Mouse (Mus musculus): ENCODE results near the gene Zfp114. TPM values are rescaled to one million over a fixed set of nuclear protein-coding genes. Genes with fewer than 3 reads are reported as not detected.
A peak's percentile ranks its signal among the peaks of the same experiment; 100 is the strongest.

Zfp114 gene
- 1.6 and 2.0 TPM in 2 replicates for polyA plus RNA-seq (2012; rRNA removed)

GRCm38 (mm10) chr7:24174618-24175336 lies at the start of gene Zfp114:
Gene Zfp114, plus strand, starts transcription at chr7:24175060.
- TF ChIP-seq CTCF (IDR thresholded peaks at IDR 0.05; ENCODE audit: extremely low read depth, insufficient read depth, low read length) (no peak), POLR2A (IDR thresholded peaks at IDR 0.05; ENCODE audit: extremely low read depth, insufficient read depth, low read length) (peak; percentile 55)
- peak within 1 kb of the TSS; percentile 67 for H3K4me3 ChIP-seq (ENCODE audit: insufficient read depth, low read length)
- H3K27ac ChIP-seq (ENCODE audit: insufficient read depth, low read length): 0 out of 2 replicates have a peak within 1 kb of the TSS, but pooled peaks have one; percentile 66
- H3K4me1 ChIP-seq (ENCODE audit: control insufficient read depth, insufficient read depth, low read length): no peaks in the 10 kb centered on the region

- no peak overlapping the region for H3K27ac ChIP-seq (ENCODE audit: insufficient read depth, low read length)
- H3K4me3 ChIP-seq (ENCODE audit: insufficient read depth, low read length): peak overlapping the region; percentile 85
- no peak for TF ChIP-seq POLR2A (IDR thresholded peaks at IDR 0.05; ENCODE audit: extremely low read depth, insufficient read depth, low read length)
- TF ChIP-seq CTCF (IDR thresholded peaks at IDR 0.05; ENCODE audit: extremely low read depth, insufficient read depth, low read length): no peak
- H3K4me1 ChIP-seq (ENCODE audit: control insufficient read depth, insufficient read depth, low read length): peaks cover 3% of the 10 kb centered on the region; the same call in 1 of the 2 replicates
Measured at GRCm38 (mm10) chr7:24133425-24133995, 41.4 kb upstream of the Zfp114 start.

- peaks cover 3% of the 10 kb centered on the region; the same call in 1 of the 2 replicates for H3K4me1 ChIP-seq (ENCODE audit: control insufficient read depth, insufficient read depth, low read length)
- peak within 1 kb of the TSS; percentile 85 for H3K4me3 ChIP-seq (ENCODE audit: insufficient read depth, low read length)
- no peak for TF ChIP-seq CTCF (IDR thresholded peaks at IDR 0.05; ENCODE audit: extremely low read depth, insufficient read depth, low read length)
- TF ChIP-seq POLR2A (IDR thresholded peaks at IDR 0.05; ENCODE audit: extremely low read depth, insufficient read depth, low read length): peak; percentile 93
- no peak within 1 kb of the TSS for H3K27ac ChIP-seq (ENCODE audit: insufficient read depth, low read length)
Measured at GRCm38 (mm10) chr7:24133996-24134828, 40.6 kb upstream of the Zfp114 start, which contains the start of gene Zfp235. Gene Zfp235, plus strand, starts transcription at chr7:24134169.

- Histone ChIP-seq H3K4me1 (ENCODE audit: control insufficient read depth, insufficient read depth, low read length) (no peaks in the 10 kb centered on the region), H3K27ac (ENCODE audit: insufficient read depth, low read length) (no peak overlapping the region), H3K4me3 (ENCODE audit: insufficient read depth, low read length) (no peak overlapping the region)
- no peak for TF ChIP-seq POLR2A (IDR thresholded peaks at IDR 0.05; ENCODE audit: extremely low read depth, insufficient read depth, low read length)
Measured at GRCm38 (mm10) chr7:24142566-24142965, 32.3 kb upstream of the Zfp114 start.

- TF ChIP-seq POLR2A (IDR thresholded peaks at IDR 0.05; ENCODE audit: extremely low read depth, insufficient read depth, low read length): no peak
- TF ChIP-seq CTCF (IDR thresholded peaks at IDR 0.05; ENCODE audit: extremely low read depth, insufficient read depth, low read length): no peak
- no peaks in the 10 kb centered on the region for H3K4me1 ChIP-seq (ENCODE audit: control insufficient read depth, insufficient read depth, low read length)
- H3K4me3 ChIP-seq (ENCODE audit: insufficient read depth, low read length): no peak overlapping the region
- H3K27ac ChIP-seq (ENCODE audit: insufficient read depth, low read length): no peak overlapping the region
Measured at GRCm38 (mm10) chr7:24153272-24153671, 21.6 kb upstream of the Zfp114 start.

DNA sequence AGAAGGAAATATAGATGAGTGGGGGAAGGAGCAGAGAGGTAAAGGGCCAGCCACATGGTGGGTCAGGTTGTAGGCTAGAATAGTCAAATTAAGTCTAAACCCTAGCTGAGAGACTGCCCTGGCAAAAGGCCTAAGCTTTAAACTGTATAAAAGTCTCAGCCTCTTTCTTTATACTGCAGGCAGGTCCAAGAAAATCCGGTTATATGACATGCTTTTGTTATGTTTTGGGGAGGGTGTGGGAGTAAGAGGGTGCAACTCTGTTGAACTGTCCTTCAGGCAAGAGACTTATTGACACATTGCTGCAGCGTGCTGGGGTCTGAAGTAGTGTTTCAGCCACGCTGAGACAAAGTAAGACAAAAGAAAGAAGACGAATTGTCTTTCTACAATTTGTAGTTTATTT lies 2.7 kb upstream of the Zfp114 start:
- no peaks in the 10 kb centered on the region for H3K4me1 ChIP-seq (ENCODE audit: control insufficient read depth, insufficient read depth, low read length)
- H3K27ac ChIP-seq (ENCODE audit: insufficient read depth, low read length): no peak overlapping the region
- H3K4me3 ChIP-seq (ENCODE audit: insufficient read depth, low read length): no peak overlapping the region
- TF ChIP-seq POLR2A (IDR thresholded peaks at IDR 0.05; ENCODE audit: extremely low read depth, insufficient read depth, low read length) (no peak), CTCF (IDR thresholded peaks at IDR 0.05; ENCODE audit: extremely low read depth, insufficient read depth, low read length) (no peak)

DNA sequence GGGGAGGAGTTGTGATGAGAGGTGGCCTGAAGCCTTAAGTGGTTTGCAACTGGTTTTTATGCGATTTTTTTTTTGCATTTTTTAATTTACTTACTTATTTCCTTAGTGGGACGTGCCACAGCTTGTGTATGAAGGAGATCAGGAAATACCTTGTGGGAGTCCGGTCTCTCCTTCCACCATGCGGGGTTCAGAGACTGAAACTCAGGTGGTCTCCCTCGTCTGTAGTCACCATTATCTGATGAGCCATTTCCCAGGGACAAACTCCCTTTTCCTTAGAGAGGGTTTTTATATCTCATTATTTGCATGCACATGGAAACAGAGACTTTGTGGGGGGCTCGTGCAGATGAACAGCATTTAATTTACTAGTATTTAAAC lies 464 bp downstream of the Zfp114 start:
- TF ChIP-seq POLR2A (IDR thresholded peaks at IDR 0.05; ENCODE audit: extremely low read depth, insufficient read depth, low read length) (no peak), CTCF (IDR thresholded peaks at IDR 0.05; ENCODE audit: extremely low read depth, insufficient read depth, low read length) (no peak)
- H3K27ac ChIP-seq (ENCODE audit: insufficient read depth, low read length): no peak overlapping the region

GRCm38 (mm10) chr7:24187611-24188010 lies 12.8 kb downstream of the Zfp114 start:
- Histone ChIP-seq H3K4me1 (ENCODE audit: control insufficient read depth, insufficient read depth, low read length) (no peaks in the 10 kb centered on the region), H3K4me3 (ENCODE audit: insufficient read depth, low read length) (no peak overlapping the region), H3K27ac (ENCODE audit: insufficient read depth, low read length) (no peak overlapping the region)
- no peak for TF ChIP-seq CTCF (IDR thresholded peaks at IDR 0.05; ENCODE audit: extremely low read depth, insufficient read depth, low read length)
- TF ChIP-seq POLR2A (IDR thresholded peaks at IDR 0.05; ENCODE audit: extremely low read depth, insufficient read depth, low read length): no peak

More for the DNA sequence above, 464 bp downstream of the Zfp114 start:
- peak overlapping the region; percentile 67 for H3K4me3 ChIP-seq (ENCODE audit: insufficient read depth, low read length)
- no peaks in the 10 kb centered on the region for H3K4me1 ChIP-seq (ENCODE audit: control insufficient read depth, insufficient read depth, low read length)

DNA sequence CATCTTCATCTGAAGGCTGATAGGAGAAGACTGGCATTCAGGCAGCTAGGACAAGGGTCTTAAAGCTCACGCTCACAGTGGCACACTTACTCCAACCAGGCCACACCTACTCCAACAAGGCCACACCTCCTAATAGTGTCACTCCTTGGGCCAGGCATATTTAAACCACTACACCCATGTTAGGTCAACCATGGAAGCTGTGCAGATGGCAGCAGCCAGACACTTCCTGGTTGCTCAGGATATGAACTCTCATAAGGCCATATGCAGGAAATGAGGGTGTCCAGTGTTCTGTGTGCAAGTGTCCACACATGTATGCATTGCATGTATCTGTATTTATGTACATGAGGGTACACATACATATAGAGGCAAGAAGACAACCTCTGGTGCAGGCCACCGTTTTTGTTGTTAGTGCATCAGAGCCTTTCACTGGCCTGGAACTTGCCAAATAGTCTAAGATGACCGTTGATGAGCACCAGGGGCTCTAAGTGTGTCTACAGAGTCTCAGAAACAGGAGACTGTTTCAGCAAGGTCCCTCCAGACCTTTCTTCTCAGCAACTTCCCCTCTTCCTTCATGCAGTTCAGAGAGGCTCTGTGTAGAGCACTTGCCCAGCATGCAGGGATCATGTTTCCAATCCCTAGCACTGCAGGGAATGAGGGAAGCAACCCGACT lies 14.2 kb downstream of the Zfp114 start:
- TF ChIP-seq POLR2A (IDR thresholded peaks at IDR 0.05; ENCODE audit: extremely low read depth, insufficient read depth, low read length) (no peak), CTCF (IDR thresholded peaks at IDR 0.05; ENCODE audit: extremely low read depth, insufficient read depth, low read length) (no peak)
- H3K27ac ChIP-seq (ENCODE audit: insufficient read depth, low read length): no peak overlapping the region
- H3K4me1 ChIP-seq (ENCODE audit: control insufficient read depth, insufficient read depth, low read length): no peaks in the 10 kb centered on the region
- no peak overlapping the region for H3K4me3 ChIP-seq (ENCODE audit: insufficient read depth, low read length)
